Mouse (Mus musculus) mammary gland, adult 2 months (tissue): Measurements from ENCODE around the gene Timm50. TPM values are rescaled to one million over a fixed set of nuclear protein-coding genes. Genes with fewer than 3 reads are reported as not detected.

Source experiments
- polyA plus RNA-seq: library from polyadenylated mRNA; depleted of rRNA; stranded (reverse); fragments of >200 nt; gene quantifications from 2 replicates; pipeline ENCODE4 v1.2.3, GENCODE M21; 2012; ENCODE audit warnings: low replicate concordance; rRNA removed

Gene Timm50
- 90.3 and 103 TPM in 2 replicates for polyA plus RNA-seq

GRCm38 (mm10) chr7:28311926-28312543 is at the start of gene Timm50:
Gene Timm50 (minus strand): TSS chr7:28312072.

GRCm38 (mm10) chr7:28350155-28350883 is 38.4 kb upstream of the Timm50 start, which contains the start of gene Rps16:
Gene Rps16 (plus strand): TSS chr7:28350652.

GRCm38 (mm10) chr7:28338108-28338998 is 26.5 kb upstream of the Timm50 start, which contains the start of gene Supt5:
Gene Supt5 (minus strand): TSS chr7:28338746.

GRCm38 (mm10) chr7:28301616-28302433 is 10.0 kb downstream of the Timm50 start, which contains the start of gene Dll3:
Gene Dll3 (minus strand): TSS chr7:28302238.

GRCm38 (mm10) chr7:28290638-28291590 is 21.0 kb downstream of the Timm50 start, which contains the start of gene Selenov:
Gene Selenov (minus strand): TSS chr7:28291186.

GRCm38 (mm10) chr7:28277615-28278278 is 34.1 kb downstream of the Timm50 start, which contains the start of gene Eid2b:
Gene Eid2b (plus strand): TSS chr7:28277739.

GRCm38 (mm10) chr7:28267129-28268041 is 44.5 kb downstream of the Timm50 start, which contains the start of gene Eid2:
Gene Eid2 (plus strand): TSS chr7:28267881.

Other genes with a start within 250 kb of the Timm50 start
- gene Fcgbp, start 240.8 kb downstream of the Timm50 start, polyA plus RNA-seq = 45.0 and 51.2 TPM in 2 replicates
- not detected in 2 replicates for gene 9530053A07Rik, start 182.6 kb downstream of the Timm50 start, polyA plus RNA-seq
- gene Fbl, start 142.4 kb downstream of the Timm50 start, polyA plus RNA-seq = 32.1 and 36.7 TPM in 2 replicates
- gene Dyrk1b, start 132.6 kb downstream of the Timm50 start, polyA plus RNA-seq = 66.0 and 77.5 TPM in 2 replicates
- 2.6 and 9.5 TPM in 2 replicates for gene Eid2, start 44.2 kb downstream of the Timm50 start, polyA plus RNA-seq
- 7.4 and 19.4 TPM in 2 replicates for gene Eid2b, start 34.3 kb downstream of the Timm50 start, polyA plus RNA-seq
- gene Selenov, start 20.9 kb downstream of the Timm50 start, polyA plus RNA-seq = not detected in 2 replicates
- gene Dll3, start 9.8 kb downstream of the Timm50 start, polyA plus RNA-seq = 0.11 TPM in 1 of 2 replicates, not detected in the other
- 114 and 125 TPM in 2 replicates for gene Supt5, start 26.7 kb upstream of the Timm50 start, polyA plus RNA-seq
- 1,024 and 1,255 TPM in 2 replicates for gene Rps16, start 38.6 kb upstream of the Timm50 start, polyA plus RNA-seq
- 35.6 and 63.3 TPM in 2 replicates for gene Plekhg2, start 60.5 kb upstream of the Timm50 start, polyA plus RNA-seq
- 63.8 and 131 TPM in 2 replicates for gene Zfp36, start 68.2 kb upstream of the Timm50 start, polyA plus RNA-seq
- 54.4 and 58.2 TPM in 2 replicates for gene Med29, start 80.6 kb upstream of the Timm50 start, polyA plus RNA-seq
- gene Paf1, start 80.9 kb upstream of the Timm50 start, polyA plus RNA-seq = 89.1 and 121 TPM in 2 replicates
- 21.0 and 30.6 TPM in 2 replicates for gene Gmfg, start 125.4 kb upstream of the Timm50 start, polyA plus RNA-seq
- 3.9 and 9.0 TPM in 2 replicates for gene Lrfn1, start 139.9 kb upstream of the Timm50 start, polyA plus RNA-seq
- gene Ifnl2, start 198.4 kb upstream of the Timm50 start, polyA plus RNA-seq = not detected in 2 replicates
- gene Ifnl3, start 210.8 kb upstream of the Timm50 start, polyA plus RNA-seq = not detected in 2 replicates
- gene Sycn, start 228.8 kb upstream of the Timm50 start, polyA plus RNA-seq = 0.91 TPM in 1 of 2 replicates, not detected in the other
- 1.0 and 2.2 TPM in 2 replicates for gene Nccrp1, start 235.2 kb upstream of the Timm50 start, polyA plus RNA-seq